Mouse (Mus musculus): ENCODE results near the gene Ahnak. TPM values are rescaled to one million over a fixed set of nuclear protein-coding genes. Genes with fewer than 3 reads are reported as not detected.

The Ahnak gene
- total RNA-seq, 1 experiment, result 155 TPM

Other genes starting within 250 kb of the Ahnak start
- 8.5 and 8.9 TPM in 2 replicates for gene 1700092M07Rik, start 248.6 kb upstream of the Ahnak start, total RNA-seq (2012; rRNA removed)
- 66.3 and 73.2 TPM in 2 replicates for gene Stx5a, start 247.9 kb upstream of the Ahnak start, total RNA-seq (2012; rRNA removed)
- gene Nxf1, start 232.2 kb upstream of the Ahnak start, total RNA-seq (2012; rRNA removed), result 99.5 and 101 TPM in 2 replicates
- 77.3 and 125 TPM in 2 replicates for gene Tmem223, start 218.3 kb upstream of the Ahnak start, total RNA-seq (2012; rRNA removed)
- gene Tmem179b, start 214.8 kb upstream of the Ahnak start, total RNA-seq (2012; rRNA removed), result 45.9 and 51.2 TPM in 2 replicates
- 28.6 and 29.4 TPM in 2 replicates for gene Taf6l, start 202.9 kb upstream of the Ahnak start, total RNA-seq (2012; rRNA removed)
- gene Polr2g, start 190.7 kb upstream of the Ahnak start, total RNA-seq (2012; rRNA removed), result 113 and 144 TPM in 2 replicates
- gene Zbtb3, start 186.7 kb upstream of the Ahnak start, total RNA-seq (2012; rRNA removed), result 3.4 TPM in 2 replicates
- 42.6 and 47.5 TPM in 2 replicates for gene Ttc9c, start 170.0 kb upstream of the Ahnak start, total RNA-seq (2012; rRNA removed)
- gene Hnrnpul2, start 169.3 kb upstream of the Ahnak start, total RNA-seq (2012; rRNA removed), result 37.5 and 48.5 TPM in 2 replicates
- gene AC129217.1, start 159.5 kb upstream of the Ahnak start, total RNA-seq (2012; rRNA removed), result 1.4 and 2.7 TPM in 2 replicates
- gene Bscl2, start 151.8 kb upstream of the Ahnak start, total RNA-seq (2012; rRNA removed), result 62.6 and 79.6 TPM in 2 replicates
- 4.5 TPM in 2 replicates for gene Gng3, start 150.1 kb upstream of the Ahnak start, total RNA-seq (2012; rRNA removed)
- 1.3 and 2.4 TPM in 2 replicates for gene Lrrn4cl, start 138.5 kb upstream of the Ahnak start, total RNA-seq (2012; rRNA removed)
- gene Ubxn1, start 117.8 kb upstream of the Ahnak start, total RNA-seq (2012; rRNA removed), result 207 and 220 TPM in 2 replicates
- gene Uqcc3, start 108.4 kb upstream of the Ahnak start, total RNA-seq (2012; rRNA removed), result 75.3 and 83.4 TPM in 2 replicates
- 11.0 and 14.3 TPM in 2 replicates for gene Lbhd1, start 105.6 kb upstream of the Ahnak start, total RNA-seq (2012; rRNA removed)
- gene Gm49403, start 105.4 kb upstream of the Ahnak start, total RNA-seq (2012; rRNA removed), result not detected in 2 replicates
- 146 and 214 TPM in 2 replicates for gene 1810009A15Rik, start 100.4 kb upstream of the Ahnak start, total RNA-seq (2012; rRNA removed)
- gene Gm49416, start 100.4 kb upstream of the Ahnak start, total RNA-seq (2012; rRNA removed), result not detected in 2 replicates
- 54.0 and 59.3 TPM in 2 replicates for gene Ints5, start 96.3 kb upstream of the Ahnak start, total RNA-seq (2012; rRNA removed)
- 321 and 436 TPM in 2 replicates for gene Ganab, start 91.2 kb upstream of the Ahnak start, total RNA-seq (2012; rRNA removed)
- gene B3gat3, start 68.9 kb upstream of the Ahnak start, total RNA-seq (2012; rRNA removed), result 30.4 and 36.8 TPM in 2 replicates
- gene Rom1, start 59.9 kb upstream of the Ahnak start, total RNA-seq (2012; rRNA removed), result 3.6 and 4.0 TPM in 2 replicates
- gene Eml3, start 59.7 kb upstream of the Ahnak start, total RNA-seq (2012; rRNA removed), result 20.6 and 22.2 TPM in 2 replicates
- gene Mta2, start 47.4 kb upstream of the Ahnak start, total RNA-seq (2012; rRNA removed), result 89.8 and 92.9 TPM in 2 replicates
- gene Tut1, start 35.4 kb upstream of the Ahnak start, total RNA-seq (2012; rRNA removed), result 42.6 and 49.6 TPM in 2 replicates
- gene Eef1g, start 22.2 kb upstream of the Ahnak start, total RNA-seq (2012; rRNA removed), result 1,417 and 1,811 TPM in 2 replicates
- not detected in 2 replicates for gene Scgb1a1, start 98.7 kb downstream of the Ahnak start, total RNA-seq (2012; rRNA removed)
- gene Asrgl1, start 146.4 kb downstream of the Ahnak start, total RNA-seq (2012; rRNA removed), result 14.4 and 17.2 TPM in 2 replicates

Data from ES-E14 (cell line).